Mouse (Mus musculus): ENCODE data around the gene Aox2.

The Aox2 gene

GRCm38 (mm10) chr1:58278026-58278425, at the start of gene Aox2:
Aox2 (plus strand) TSS chr1:58278326.
- DNase-seq (ENCODE audit: low spot score) = no peak

- DNase-seq (ENCODE audit: low spot score) = no peak
These were observed 49.2 kb upstream of the Aox2 start for GRCm38 (mm10) chr1:58228916-58229315.

- no peak for DNase-seq (ENCODE audit: low spot score)
These were observed 48.4 kb upstream of the Aox2 start for GRCm38 (mm10) chr1:58229774-58230173.

- DNase-seq (ENCODE audit: low spot score) = no peak
These were observed 47.6 kb upstream of the Aox2 start for GRCm38 (mm10) chr1:58230542-58230941.

- DNase-seq (ENCODE audit: low spot score) = no peak
These were observed 42.7 kb upstream of the Aox2 start for GRCm38 (mm10) chr1:58235405-58235804.

- DNase-seq (ENCODE audit: low spot score) = no peak
These were observed 40.4 kb upstream of the Aox2 start for GRCm38 (mm10) chr1:58237527-58238299.

GRCm38 (mm10) chr1:58238440-58238839, 39.7 kb upstream of the Aox2 start:
- no peak for DNase-seq (ENCODE audit: low spot score)

GRCm38 (mm10) chr1:58238961-58239360, 39.2 kb upstream of the Aox2 start:
- DNase-seq (ENCODE audit: low spot score) = no peak

GRCm38 (mm10) chr1:58240347-58240746, 37.8 kb upstream of the Aox2 start:
- no peak for DNase-seq (ENCODE audit: low spot score)

GRCm38 (mm10) chr1:58244487-58244886, 33.6 kb upstream of the Aox2 start:
- DNase-seq (ENCODE audit: low spot score) = no peak

- no peak for DNase-seq (ENCODE audit: low spot score)
These were observed 29.6 kb upstream of the Aox2 start for GRCm38 (mm10) chr1:58248518-58248917.

GRCm38 (mm10) chr1:58253466-58253865, 24.7 kb upstream of the Aox2 start:
- no peak for DNase-seq (ENCODE audit: low spot score)

- DNase-seq (ENCODE audit: low spot score) = no peak
These were observed 20.7 kb upstream of the Aox2 start for GRCm38 (mm10) chr1:58257195-58257991.

- no peak for DNase-seq (ENCODE audit: low spot score)
These were observed 17.8 kb upstream of the Aox2 start for GRCm38 (mm10) chr1:58260311-58260710.

GRCm38 (mm10) chr1:58268231-58268630, 9.9 kb upstream of the Aox2 start:
- DNase-seq (ENCODE audit: low spot score) = no peak

- DNase-seq (ENCODE audit: low spot score) = peak; percentile 28
These were observed 7.1 kb upstream of the Aox2 start for GRCm38 (mm10) chr1:58270807-58271569.

- no peak for DNase-seq (ENCODE audit: low spot score)
These were observed 2.2 kb upstream of the Aox2 start for GRCm38 (mm10) chr1:58275879-58276278.

- no peak for DNase-seq (ENCODE audit: low spot score)
These were observed 387 bp downstream of the Aox2 start for GRCm38 (mm10) chr1:58278513-58278912.

GRCm38 (mm10) chr1:58280381-58280780, 2.3 kb downstream of the Aox2 start:
- DNase-seq (ENCODE audit: low spot score) = no peak

GRCm38 (mm10) chr1:58280939-58281624, 3.0 kb downstream of the Aox2 start:
- DNase-seq (ENCODE audit: low spot score) = no peak

GRCm38 (mm10) chr1:58281625-58281988, 3.5 kb downstream of the Aox2 start:
- DNase-seq (ENCODE audit: low spot score) = no peak

GRCm38 (mm10) chr1:58284505-58284904, 6.4 kb downstream of the Aox2 start:
- no peak for DNase-seq (ENCODE audit: low spot score)
